Mouse (Mus musculus): ENCODE data around the gene Tldc2.

Gene Tldc2

GRCm38 (mm10) chr2:157063241-157063700 lies 23.6 kb upstream of the Tldc2 start:
- no peak for DNase-seq

- peak; percentile 48 for DNase-seq
These were observed 22.7 kb upstream of the Tldc2 start for GRCm38 (mm10) chr2:157064136-157064535.

- DNase-seq: no peak
These were observed 21.6 kb upstream of the Tldc2 start for GRCm38 (mm10) chr2:157064978-157065878.

- DNase-seq: no peak
These were observed 21.0 kb upstream of the Tldc2 start for GRCm38 (mm10) chr2:157065879-157066226.

GRCm38 (mm10) chr2:157066731-157067430 lies 20.0 kb upstream of the Tldc2 start:
- no peak for DNase-seq

- DNase-seq: no peak
These were observed 18.0 kb upstream of the Tldc2 start for GRCm38 (mm10) chr2:157068701-157069354.

- no peak for DNase-seq
These were observed 17.5 kb upstream of the Tldc2 start for GRCm38 (mm10) chr2:157069355-157069735.

GRCm38 (mm10) chr2:157069755-157070315 lies 17.0 kb upstream of the Tldc2 start:
- no peak for DNase-seq

- no peak for DNase-seq
These were observed 16.5 kb upstream of the Tldc2 start for GRCm38 (mm10) chr2:157070365-157070764.

GRCm38 (mm10) chr2:157071556-157071955 lies 15.3 kb upstream of the Tldc2 start:
- peak; percentile 50 for DNase-seq

GRCm38 (mm10) chr2:157072316-157072990 lies 14.4 kb upstream of the Tldc2 start:
- no peak for DNase-seq

- no peak for DNase-seq
These were observed 13.3 kb upstream of the Tldc2 start for GRCm38 (mm10) chr2:157073378-157074052.

- DNase-seq: no peak
These were observed 12.6 kb upstream of the Tldc2 start for GRCm38 (mm10) chr2:157074186-157074724.

GRCm38 (mm10) chr2:157074772-157075171 lies 12.1 kb upstream of the Tldc2 start:
- no peak for DNase-seq

- no peak for DNase-seq
These were observed 11.6 kb upstream of the Tldc2 start for GRCm38 (mm10) chr2:157075226-157075625.

- no peak for DNase-seq
These were observed 11.2 kb upstream of the Tldc2 start for GRCm38 (mm10) chr2:157075685-157076084.

GRCm38 (mm10) chr2:157076585-157076984 lies 10.3 kb upstream of the Tldc2 start:
- no peak for DNase-seq

- DNase-seq: no peak
These were observed 9.7 kb upstream of the Tldc2 start for GRCm38 (mm10) chr2:157077160-157077559.

GRCm38 (mm10) chr2:157077641-157078058 lies 9.2 kb upstream of the Tldc2 start:
- DNase-seq: peak; percentile 73

- no peak for DNase-seq
These were observed 8.6 kb upstream of the Tldc2 start for GRCm38 (mm10) chr2:157078059-157078792.

All from right cerebral cortex, postnatal 14 days (tissue).